Mouse (Mus musculus) left cerebral cortex, adult 2 months (tissue): Measurements from ENCODE around the gene Msi2. TPM values are rescaled to one million over a fixed set of nuclear protein-coding genes. Genes with fewer than 3 reads are reported as not detected.

Experiments
- DNase-seq, 2 experiments: peaks; one replicate each; pipeline ENCODE4 v3.0.0; 2021 to 2022; ENCODE audit warnings: low spot score in 2 of 2, mixed read lengths in 1 of 2; ENCODE audit errors: extremely low spot score in 1 of 2
- H3K27ac ChIP-seq: fragments of 200-600 bp; 2 replicates; pipeline ENCODE4 v1.8.1; 2022
- H3K4me3 ChIP-seq: fragments of 200-600 bp; 2 replicates; pipeline ENCODE4 v1.8.1; 2022
- CTCF ChIP-seq: fragments of 200-600 bp; IDR thresholded peaks from 2 replicates; pipeline ENCODE4 v1.8.1; 2022; ENCODE audit warnings: antibody characterized with exemption, mild to moderate bottlenecking, moderate library complexity
- intact Hi-C: fragments of 180-260 bp; cut with DNase I; formaldehyde crosslinking; loops from one replicate; pipeline ENCODE4 v1.15.1; 2025
- total RNA-seq, 2 experiments: library from RNA; stranded (reverse); gene quantifications; 2 replicates each; pipeline ENCODE4 v1.2.3; 2021

Msi2 gene
- total RNA-seq, 2 experiments from 2014 or later: 126 to 140 TPM

DNA sequence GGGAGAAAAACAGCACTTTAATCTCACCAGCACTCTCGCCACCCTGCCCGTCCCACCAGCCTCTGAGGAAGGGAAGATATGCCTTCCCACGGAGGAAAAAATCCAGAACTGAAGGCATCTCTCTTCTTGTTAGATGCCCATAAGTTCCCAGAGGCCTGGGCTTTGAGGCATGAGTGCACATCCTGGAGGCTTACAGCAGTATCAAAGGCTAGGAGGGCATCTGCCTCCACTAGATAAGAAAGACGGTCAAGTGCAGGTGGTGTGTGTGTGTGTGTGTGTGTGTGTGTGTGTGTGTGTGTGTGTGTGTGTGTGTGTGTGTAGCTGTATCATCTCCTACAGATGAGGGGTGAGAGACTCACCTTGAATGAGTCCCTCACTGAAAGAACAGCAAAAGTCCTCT is 188.3 kb downstream of the Msi2 start:
- Histone ChIP-seq H3K27ac (no peak overlapping the region), H3K4me3 (no peak overlapping the region)
- no peak for DNase-seq
- no peak for TF ChIP-seq CTCF
- intact Hi-C loops: no loop called here

GRCm38 (mm10) chr11:88528522-88529101 is 189.7 kb downstream of the Msi2 start:
- intact Hi-C loops: no loop called here
- no peak for DNase-seq
- no peak for TF ChIP-seq CTCF
- no peak overlapping the region for H3K27ac ChIP-seq
- no peak overlapping the region for H3K4me3 ChIP-seq

GRCm38 (mm10) chr11:88526711-88527110 is 191.6 kb downstream of the Msi2 start:
- TF ChIP-seq CTCF: no peak
- Histone ChIP-seq H3K27ac (no peak overlapping the region), H3K4me3 (no peak overlapping the region)
- intact Hi-C loops: no loop called here
- no peak for DNase-seq

GRCm38 (mm10) chr11:88524790-88525575 is 193.3 kb downstream of the Msi2 start:
- Histone ChIP-seq H3K4me3 (no peak overlapping the region), H3K27ac (peak overlapping the region; percentile 25; the same call in 1 of the 2 replicates)
- intact Hi-C loops: no loop called here
- no peak for TF ChIP-seq CTCF
- DNase-seq: no peak

GRCm38 (mm10) chr11:88524437-88524789 is 193.9 kb downstream of the Msi2 start:
- Histone ChIP-seq H3K27ac (peak overlapping the region; percentile 25; the same call in 1 of the 2 replicates), H3K4me3 (no peak overlapping the region)
- no peak for TF ChIP-seq CTCF
- no peak for DNase-seq
- intact Hi-C loops: no loop called here

DNA sequence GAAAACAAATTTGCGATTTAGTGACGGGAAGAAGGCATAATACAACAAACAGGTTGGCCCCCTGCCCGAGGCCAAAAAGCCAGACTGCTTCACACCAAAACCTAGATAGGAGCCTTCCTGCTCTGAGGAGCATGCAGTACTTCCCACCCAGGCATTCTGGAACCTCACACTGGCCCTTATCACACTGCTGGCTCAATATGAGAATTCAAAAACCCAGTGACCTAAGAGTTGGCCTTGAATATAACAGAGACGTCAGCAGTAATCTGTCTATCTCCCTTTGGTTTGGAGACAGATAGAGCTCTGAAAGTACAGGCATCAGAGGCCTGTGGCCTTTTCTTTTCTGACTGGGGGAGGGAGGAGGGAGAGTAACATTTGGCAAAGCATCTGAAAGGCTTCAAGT is 194.4 kb downstream of the Msi2 start:
- no peak for TF ChIP-seq CTCF
- Histone ChIP-seq H3K4me3 (no peak overlapping the region), H3K27ac (no peak overlapping the region; the same call in 1 of the 2 replicates)
- intact Hi-C loops: no loop called here
- DNase-seq: no peak

GRCm38 (mm10) chr11:88523511-88523910 is 194.8 kb downstream of the Msi2 start:
- intact Hi-C loops: no loop called here
- H3K4me3 ChIP-seq: no peak overlapping the region
- no peak for TF ChIP-seq CTCF
- no peak overlapping the region for H3K27ac ChIP-seq
- DNase-seq: no peak

GRCm38 (mm10) chr11:88522114-88522513 is 196.2 kb downstream of the Msi2 start:
- Histone ChIP-seq H3K27ac (no peak overlapping the region), H3K4me3 (no peak overlapping the region)
- intact Hi-C loops: no loop called here
- no peak for TF ChIP-seq CTCF
- no peak for DNase-seq

- no peak overlapping the region for H3K27ac ChIP-seq
- intact Hi-C loops: no loop called here
- no peak overlapping the region for H3K4me3 ChIP-seq
- TF ChIP-seq CTCF: no peak
- DNase-seq: no peak
Observed at GRCm38 (mm10) chr11:88520951-88521730, 197.2 kb downstream of the Msi2 start.

DNA sequence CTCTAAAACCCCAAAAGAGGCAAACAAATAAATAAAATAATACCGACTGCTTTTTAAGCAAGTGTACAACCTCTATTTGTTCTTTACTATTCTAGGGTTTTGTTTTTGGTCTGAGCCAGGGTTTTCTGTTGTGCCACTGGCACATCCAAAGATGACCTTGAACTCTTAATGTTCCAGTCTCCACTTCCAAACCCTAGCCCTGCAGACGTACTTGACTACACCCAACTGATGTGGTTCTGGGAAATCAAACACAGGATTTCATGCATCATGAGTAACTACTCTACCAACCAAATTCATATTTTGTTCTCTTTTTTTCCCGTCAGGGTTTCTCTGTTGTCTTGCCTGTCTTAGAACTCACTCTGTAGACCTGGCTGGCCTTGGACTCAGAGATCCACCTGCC is 200.0 kb downstream of the Msi2 start:
- TF ChIP-seq CTCF: no peak
- Histone ChIP-seq H3K27ac (no peak overlapping the region), H3K4me3 (no peak overlapping the region)
- intact Hi-C loops: no loop called here
- no peak for DNase-seq

- no peak for TF ChIP-seq CTCF
- intact Hi-C loops: no loop called here
- Histone ChIP-seq H3K27ac (no peak overlapping the region), H3K4me3 (no peak overlapping the region)
- DNase-seq: no peak
Observed at GRCm38 (mm10) chr11:88516596-88517485, 201.5 kb downstream of the Msi2 start.
